Mouse (Mus musculus) small intestine, adult 2 months (tissue): ENCODE measurements around the gene Abcg2.

Experiments used
- CTCF ChIP-seq: fragments of 200-500 bp; IDR thresholded peaks from 2 replicates; pipeline ENCODE4 v1.5.1; 2012; ENCODE audit warnings: low read depth, mild to moderate bottlenecking, control low read depth, inconsistent platforms, low read length, moderate library complexity, mixed read lengths; ENCODE audit not compliant: insufficient replicate concordance, insufficient read length; ENCODE audit errors: extremely low read depth
- POLR2A ChIP-seq: fragments of 200-500 bp; IDR thresholded peaks from 2 replicates; pipeline ENCODE4 v1.6.1; 2012; ENCODE audit warnings: low read depth, mild to moderate bottlenecking, control low read depth, inconsistent platforms, low read length, moderate library complexity

DNA sequence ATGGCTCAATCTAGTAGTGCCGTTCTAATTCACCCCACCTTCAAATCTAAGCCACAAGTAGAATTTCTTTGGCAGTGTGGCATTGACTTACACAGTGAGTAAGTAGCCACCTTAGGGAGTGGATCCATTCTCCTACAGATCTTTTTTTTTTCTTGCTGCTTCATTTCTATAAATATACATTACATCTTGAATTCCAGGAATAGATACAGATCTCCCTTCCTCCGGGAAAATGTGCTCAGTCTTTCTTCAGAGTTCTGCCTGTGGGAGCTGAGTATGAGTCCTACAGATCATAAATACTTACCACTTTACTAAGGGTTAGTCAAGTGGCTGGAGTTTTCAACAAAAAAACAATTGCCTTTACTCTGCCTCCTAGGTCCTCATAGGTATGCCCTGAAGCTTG is 60.3 kb downstream of the Abcg2 start:
- TF ChIP-seq CTCF (no peak), POLR2A (no peak)
